Mouse (Mus musculus): ENCODE measurements around the gene Trpm4. TPM values are rescaled to one million over a fixed set of nuclear protein-coding genes. Genes with fewer than 3 reads are reported as not detected.
"Not testable (repeated sequence)": the region's sequence is repeated elsewhere in the genome, so short reads cannot be mapped to it uniquely, and the experiment has no call there.

The Trpm4 gene
- polyA plus RNA-seq, 1 experiment: 18.9 TPM

GRCm38 (mm10) chr7:45263006-45263607 lies 70.5 kb downstream of the Trpm4 start:
- Histone ChIP-seq H3K9ac (ENCODE audit: low read depth, poor library complexity, severe bottlenecking) (no peak overlapping the region), H3K9me3 (replicated peaks; ENCODE audit: control insufficient read depth, insufficient read depth, low read length, poor library complexity, severe bottlenecking) (no peaks in the 10 kb centered on the region), H3K27ac (ENCODE audit: insufficient read depth, low read length) (no peak overlapping the region), H3K4me1 (ENCODE audit: control insufficient read depth, insufficient read depth, low read length) (no peaks in the 10 kb centered on the region), H3K27me3 (ENCODE audit: control insufficient read depth, insufficient read depth, low read length, poor library complexity, severe bottlenecking) (no peaks in the 10 kb centered on the region), H3K4me3 (ENCODE audit: low read depth, low read length) (no peak overlapping the region), H3K36me3 (ENCODE audit: control insufficient read depth, insufficient read depth, low read length, poor library complexity, severe bottlenecking) (no peaks in the 10 kb centered on the region)
- TF ChIP-seq POLR2A (IDR thresholded peaks at IDR 0.05; ENCODE audit: insufficient read depth, low read length) (no peak), EP300 (IDR thresholded peaks at IDR 0.05; ENCODE audit: insufficient read depth, low read depth, low read length) (no peak), CTCF (IDR thresholded peaks at IDR 0.05; ENCODE audit: low read depth, low read length) (no peak)

GRCm38 (mm10) chr7:45262266-45262665 lies 71.3 kb downstream of the Trpm4 start:
- Histone ChIP-seq H3K9me3 (replicated peaks; ENCODE audit: control insufficient read depth, insufficient read depth, low read length, poor library complexity, severe bottlenecking) (no peaks in the 10 kb centered on the region), H3K9ac (ENCODE audit: low read depth, poor library complexity, severe bottlenecking) (no peak overlapping the region), H3K4me3 (ENCODE audit: low read depth, low read length) (no peak overlapping the region), H3K36me3 (ENCODE audit: control insufficient read depth, insufficient read depth, low read length, poor library complexity, severe bottlenecking) (no peaks in the 10 kb centered on the region), H3K27ac (ENCODE audit: insufficient read depth, low read length) (no peak overlapping the region), H3K27me3 (ENCODE audit: control insufficient read depth, insufficient read depth, low read length, poor library complexity, severe bottlenecking) (no peaks in the 10 kb centered on the region), H3K4me1 (ENCODE audit: control insufficient read depth, insufficient read depth, low read length) (no peaks in the 10 kb centered on the region)
- no peak for TF ChIP-seq EP300 (IDR thresholded peaks at IDR 0.05; ENCODE audit: insufficient read depth, low read depth, low read length)
- no peak for TF ChIP-seq CTCF (IDR thresholded peaks at IDR 0.05; ENCODE audit: low read depth, low read length)
- TF ChIP-seq POLR2A (IDR thresholded peaks at IDR 0.05; ENCODE audit: insufficient read depth, low read length): no peak

GRCm38 (mm10) chr7:45259281-45259680 lies 74.3 kb downstream of the Trpm4 start:
- Histone ChIP-seq H3K4me3 (ENCODE audit: low read depth, low read length) (no peak overlapping the region), H3K9ac (ENCODE audit: low read depth, poor library complexity, severe bottlenecking) (no peak overlapping the region), H3K4me1 (ENCODE audit: control insufficient read depth, insufficient read depth, low read length) (no peaks in the 10 kb centered on the region), H3K9me3 (replicated peaks; ENCODE audit: control insufficient read depth, insufficient read depth, low read length, poor library complexity, severe bottlenecking) (no peaks in the 10 kb centered on the region), H3K27me3 (ENCODE audit: control insufficient read depth, insufficient read depth, low read length, poor library complexity, severe bottlenecking) (no peaks in the 10 kb centered on the region), H3K36me3 (ENCODE audit: control insufficient read depth, insufficient read depth, low read length, poor library complexity, severe bottlenecking) (no peaks in the 10 kb centered on the region), H3K27ac (ENCODE audit: insufficient read depth, low read length) (no peak overlapping the region)
- TF ChIP-seq CTCF (IDR thresholded peaks at IDR 0.05; ENCODE audit: low read depth, low read length) (no peak), EP300 (IDR thresholded peaks at IDR 0.05; ENCODE audit: insufficient read depth, low read depth, low read length) (no peak), POLR2A (IDR thresholded peaks at IDR 0.05; ENCODE audit: insufficient read depth, low read length) (no peak)

GRCm38 (mm10) chr7:45257063-45257840 lies 76.3 kb downstream of the Trpm4 start:
- no peak overlapping the region for H3K9ac ChIP-seq (ENCODE audit: low read depth, poor library complexity, severe bottlenecking)
- H3K27ac ChIP-seq (ENCODE audit: insufficient read depth, low read length): no peak overlapping the region
- no peaks in the 10 kb centered on the region for H3K4me1 ChIP-seq (ENCODE audit: control insufficient read depth, insufficient read depth, low read length)
- H3K9me3 ChIP-seq (replicated peaks; ENCODE audit: control insufficient read depth, insufficient read depth, low read length, poor library complexity, severe bottlenecking): no peaks in the 10 kb centered on the region
- H3K27me3 ChIP-seq (ENCODE audit: control insufficient read depth, insufficient read depth, low read length, poor library complexity, severe bottlenecking): no peaks in the 10 kb centered on the region
- H3K36me3 ChIP-seq (ENCODE audit: control insufficient read depth, insufficient read depth, low read length, poor library complexity, severe bottlenecking): no peaks in the 10 kb centered on the region
- TF ChIP-seq POLR2A (IDR thresholded peaks at IDR 0.05; ENCODE audit: insufficient read depth, low read length) (no peak), EP300 (IDR thresholded peaks at IDR 0.05; ENCODE audit: insufficient read depth, low read depth, low read length) (no peak), CTCF (IDR thresholded peaks at IDR 0.05; ENCODE audit: low read depth, low read length) (no peak)
- H3K4me3 ChIP-seq (ENCODE audit: low read depth, low read length): no peak overlapping the region

- H3K9me3 ChIP-seq (replicated peaks; ENCODE audit: control insufficient read depth, insufficient read depth, low read length, poor library complexity, severe bottlenecking); H3K27ac ChIP-seq (ENCODE audit: insufficient read depth, low read length); H3K36me3 ChIP-seq (ENCODE audit: control insufficient read depth, insufficient read depth, low read length, poor library complexity, severe bottlenecking); H3K4me1 ChIP-seq (ENCODE audit: control insufficient read depth, insufficient read depth, low read length); H3K27me3 ChIP-seq (ENCODE audit: control insufficient read depth, insufficient read depth, low read length, poor library complexity, severe bottlenecking); H3K9ac ChIP-seq (ENCODE audit: low read depth, poor library complexity, severe bottlenecking); H3K4me3 ChIP-seq (ENCODE audit: low read depth, low read length): not testable (repeated sequence)
These were observed 77.8 kb downstream of the Trpm4 start for GRCm38 (mm10) chr7:45255822-45256221.

GRCm38 (mm10) chr7:45253806-45254205 lies 79.8 kb downstream of the Trpm4 start:
- Histone ChIP-seq H3K4me3 (ENCODE audit: low read depth, low read length) (no peak overlapping the region), H3K27ac (ENCODE audit: insufficient read depth, low read length) (no peak overlapping the region), H3K4me1 (ENCODE audit: control insufficient read depth, insufficient read depth, low read length) (no peaks in the 10 kb centered on the region), H3K9me3 (replicated peaks; ENCODE audit: control insufficient read depth, insufficient read depth, low read length, poor library complexity, severe bottlenecking) (no peaks in the 10 kb centered on the region), H3K27me3 (ENCODE audit: control insufficient read depth, insufficient read depth, low read length, poor library complexity, severe bottlenecking) (no peaks in the 10 kb centered on the region), H3K9ac (ENCODE audit: low read depth, poor library complexity, severe bottlenecking) (no peak overlapping the region), H3K36me3 (ENCODE audit: control insufficient read depth, insufficient read depth, low read length, poor library complexity, severe bottlenecking) (no peaks in the 10 kb centered on the region)
- TF ChIP-seq CTCF (IDR thresholded peaks at IDR 0.05; ENCODE audit: low read depth, low read length) (no peak), POLR2A (IDR thresholded peaks at IDR 0.05; ENCODE audit: insufficient read depth, low read length) (no peak), EP300 (IDR thresholded peaks at IDR 0.05; ENCODE audit: insufficient read depth, low read depth, low read length) (no peak)

Other genes starting within 250 kb of the Trpm4 start
- gene Rcn3, start 241.6 kb downstream of the Trpm4 start, polyA plus RNA-seq (2011; ENCODE audit: insufficient read depth, insufficient read length, low read depth, missing spikeins): 66.7 and 88.2 TPM in 2 replicates
- 2.0 and 2.5 TPM in 2 replicates for gene Fcgrt, start 229.9 kb downstream of the Trpm4 start, polyA plus RNA-seq (2011; ENCODE audit: insufficient read depth, insufficient read length, low read depth, missing spikeins)
- 2,753 and 2,969 TPM in 2 replicates for gene Rps11, start 209.3 kb downstream of the Trpm4 start, polyA plus RNA-seq (2011; ENCODE audit: insufficient read depth, insufficient read length, low read depth, missing spikeins)
- gene Rpl13a, start 205.0 kb downstream of the Trpm4 start, polyA plus RNA-seq (2011; ENCODE audit: insufficient read depth, insufficient read length, low read depth, missing spikeins): 3,729 and 4,020 TPM in 2 replicates
- not detected in 2 replicates for gene Gm45713, start 197.5 kb downstream of the Trpm4 start, polyA plus RNA-seq (2011; ENCODE audit: insufficient read depth, insufficient read length, low read depth, missing spikeins)
- 3.0 and 3.7 TPM in 2 replicates for gene Flt3l, start 197.3 kb downstream of the Trpm4 start, polyA plus RNA-seq (2011; ENCODE audit: insufficient read depth, insufficient read length, low read depth, missing spikeins)
- 38.5 and 43.6 TPM in 2 replicates for gene Pih1d1, start 179.5 kb downstream of the Trpm4 start, polyA plus RNA-seq (2011; ENCODE audit: insufficient read depth, insufficient read length, low read depth, missing spikeins)
- 36.9 and 44.2 TPM in 2 replicates for gene Aldh16a1, start 179.2 kb downstream of the Trpm4 start, polyA plus RNA-seq (2011; ENCODE audit: insufficient read depth, insufficient read length, low read depth, missing spikeins)
- gene Slc17a7, start 169.8 kb downstream of the Trpm4 start, polyA plus RNA-seq (2011; ENCODE audit: insufficient read depth, insufficient read length, low read depth, missing spikeins): 0.94 and 1.6 TPM in 2 replicates
- 0.68 and 1.2 TPM in 2 replicates for gene Gfy, start 154.2 kb downstream of the Trpm4 start, polyA plus RNA-seq (2011; ENCODE audit: insufficient read depth, insufficient read length, low read depth, missing spikeins)
- gene Pth2, start 152.8 kb downstream of the Trpm4 start, polyA plus RNA-seq (2011; ENCODE audit: insufficient read depth, insufficient read length, low read depth, missing spikeins): not detected in 2 replicates
- gene Ccdc155, start 128.9 kb downstream of the Trpm4 start, polyA plus RNA-seq (2011; ENCODE audit: insufficient read depth, insufficient read length, low read depth, missing spikeins): 2.2 and 2.6 TPM in 2 replicates
- 4.2 and 8.6 TPM in 2 replicates for gene Dkkl1, start 121.6 kb downstream of the Trpm4 start, polyA plus RNA-seq (2011; ENCODE audit: insufficient read depth, insufficient read length, low read depth, missing spikeins)
- 147 and 152 TPM in 2 replicates for gene Tead2, start 118.0 kb downstream of the Trpm4 start, polyA plus RNA-seq (2011; ENCODE audit: insufficient read depth, insufficient read length, low read depth, missing spikeins)
- gene Cd37, start 94.7 kb downstream of the Trpm4 start, polyA plus RNA-seq (2011; ENCODE audit: insufficient read depth, insufficient read length, low read depth, missing spikeins): 2.2 and 3.4 TPM in 2 replicates
- gene Slc6a16, start 92.7 kb downstream of the Trpm4 start, polyA plus RNA-seq (2011; ENCODE audit: insufficient read depth, insufficient read length, low read depth, missing spikeins): 0.55 and 0.63 TPM in 2 replicates
- gene Slc6a21, start 56.3 kb downstream of the Trpm4 start, polyA plus RNA-seq (2011; ENCODE audit: insufficient read depth, insufficient read length, low read depth, missing spikeins): not detected in 2 replicates
- gene Hrc, start 1.5 kb upstream of the Trpm4 start, polyA plus RNA-seq (2011; ENCODE audit: insufficient read depth, insufficient read length, low read depth, missing spikeins): 5.2 and 6.9 TPM in 2 replicates
- gene Ppfia3, start 33.2 kb upstream of the Trpm4 start, polyA plus RNA-seq (2011; ENCODE audit: insufficient read depth, insufficient read length, low read depth, missing spikeins): 7.2 and 9.3 TPM in 2 replicates
- 0.88 TPM in 1 of 2 replicates, not detected in the other for gene Lin7b, start 36.8 kb upstream of the Trpm4 start, polyA plus RNA-seq (2011; ENCODE audit: insufficient read depth, insufficient read length, low read depth, missing spikeins)
- 686 and 799 TPM in 2 replicates for gene Snrnp70, start 62.0 kb upstream of the Trpm4 start, polyA plus RNA-seq (2011; ENCODE audit: insufficient read depth, insufficient read length, low read depth, missing spikeins)
- gene Kcna7, start 71.9 kb upstream of the Trpm4 start, polyA plus RNA-seq (2011; ENCODE audit: insufficient read depth, insufficient read length, low read depth, missing spikeins): 0.41 TPM in 1 of 2 replicates, not detected in the other
- gene Ntf5, start 79.9 kb upstream of the Trpm4 start, polyA plus RNA-seq (2011; ENCODE audit: insufficient read depth, insufficient read length, low read depth, missing spikeins): 5.0 and 5.2 TPM in 2 replicates
- gene Lhb, start 87.0 kb upstream of the Trpm4 start, polyA plus RNA-seq (2011; ENCODE audit: insufficient read depth, insufficient read length, low read depth, missing spikeins): not detected in 2 replicates
- gene Gys1, start 101.1 kb upstream of the Trpm4 start, polyA plus RNA-seq (2011; ENCODE audit: insufficient read depth, insufficient read length, low read depth, missing spikeins): 24.4 and 26.7 TPM in 2 replicates
- gene Ruvbl2, start 104.3 kb upstream of the Trpm4 start, polyA plus RNA-seq (2011; ENCODE audit: insufficient read depth, insufficient read length, low read depth, missing spikeins): 263 and 267 TPM in 2 replicates
- 5,956 and 6,533 TPM in 2 replicates for gene Ftl1, start 126.1 kb upstream of the Trpm4 start, polyA plus RNA-seq (2011; ENCODE audit: insufficient read depth, insufficient read length, low read depth, missing spikeins)
- 250 and 287 TPM in 2 replicates for gene Bax, start 133.1 kb upstream of the Trpm4 start, polyA plus RNA-seq (2011; ENCODE audit: insufficient read depth, insufficient read length, low read depth, missing spikeins)
- 1.3 and 2.4 TPM in 2 replicates for gene Tulp2, start 148.1 kb upstream of the Trpm4 start, polyA plus RNA-seq (2011; ENCODE audit: insufficient read depth, insufficient read length, low read depth, missing spikeins)
- not detected in 2 replicates for gene Gm45808, start 153.0 kb upstream of the Trpm4 start, polyA plus RNA-seq (2011; ENCODE audit: insufficient read depth, insufficient read length, low read depth, missing spikeins)
- gene Dhdh, start 155.0 kb upstream of the Trpm4 start, polyA plus RNA-seq (2011; ENCODE audit: insufficient read depth, insufficient read length, low read depth, missing spikeins): 15.3 and 15.5 TPM in 2 replicates
- 105 and 119 TPM in 2 replicates for gene Nucb1, start 176.6 kb upstream of the Trpm4 start, polyA plus RNA-seq (2011; ENCODE audit: insufficient read depth, insufficient read length, low read depth, missing spikeins)
- 15.5 and 18.6 TPM in 2 replicates for gene Ppp1r15a, start 192.5 kb upstream of the Trpm4 start, polyA plus RNA-seq (2011; ENCODE audit: insufficient read depth, insufficient read length, low read depth, missing spikeins)
- 14.3 and 18.6 TPM in 2 replicates for gene Plekha4, start 192.6 kb upstream of the Trpm4 start, polyA plus RNA-seq (2011; ENCODE audit: insufficient read depth, insufficient read length, low read depth, missing spikeins)
- 55.0 and 62.2 TPM in 2 replicates for gene Hsd17b14, start 221.1 kb upstream of the Trpm4 start, polyA plus RNA-seq (2011; ENCODE audit: insufficient read depth, insufficient read length, low read depth, missing spikeins)
- 104 and 144 TPM in 2 replicates for gene Bcat2, start 236.4 kb upstream of the Trpm4 start, polyA plus RNA-seq (2011; ENCODE audit: insufficient read depth, insufficient read length, low read depth, missing spikeins)

Measured in ES-Bruce4 (cell line).